Mouse (Mus musculus): Measurements from ENCODE around the gene Mettl25.

Gene Mettl25

DNA sequence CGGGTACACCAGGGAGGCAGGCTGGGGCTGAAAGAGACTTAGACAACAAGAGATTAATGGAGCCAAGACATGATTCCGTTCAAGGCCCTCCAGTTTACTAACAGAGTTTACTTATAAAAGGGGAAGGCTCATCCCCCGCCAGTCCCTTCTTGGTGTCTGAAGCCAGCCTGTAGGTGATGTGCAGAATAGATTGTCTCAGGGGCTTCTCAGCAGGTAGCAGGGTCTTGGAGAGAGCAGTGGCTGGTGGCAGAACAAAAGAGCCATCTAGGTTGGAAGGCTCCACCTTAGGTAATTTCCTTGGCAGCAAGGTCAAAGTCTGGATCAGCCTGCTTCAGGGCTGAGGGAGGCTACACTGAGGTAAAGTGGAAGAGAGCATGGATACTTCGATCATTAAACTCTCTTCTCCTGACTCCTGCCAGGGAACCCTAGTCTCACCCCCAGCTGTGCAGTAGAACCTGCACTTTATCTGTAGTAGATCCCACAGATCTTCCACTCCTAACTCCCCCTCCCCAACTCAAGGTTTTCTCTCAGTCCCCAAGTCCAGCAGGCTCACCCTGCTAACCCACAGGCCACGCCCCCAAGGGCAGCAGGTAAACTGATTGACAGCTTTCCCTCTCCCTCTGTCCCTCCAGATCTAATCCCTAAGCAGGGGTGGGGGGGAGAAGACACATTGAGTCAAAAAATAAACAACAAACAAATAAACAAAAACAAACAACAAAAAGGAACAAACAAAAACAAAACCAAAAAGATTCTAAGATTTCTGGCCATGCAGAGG, 87.2 kb downstream of the Mettl25 start:
- DNase-seq (ENCODE audit: low spot score in 2 of 2): no peak

DNA sequence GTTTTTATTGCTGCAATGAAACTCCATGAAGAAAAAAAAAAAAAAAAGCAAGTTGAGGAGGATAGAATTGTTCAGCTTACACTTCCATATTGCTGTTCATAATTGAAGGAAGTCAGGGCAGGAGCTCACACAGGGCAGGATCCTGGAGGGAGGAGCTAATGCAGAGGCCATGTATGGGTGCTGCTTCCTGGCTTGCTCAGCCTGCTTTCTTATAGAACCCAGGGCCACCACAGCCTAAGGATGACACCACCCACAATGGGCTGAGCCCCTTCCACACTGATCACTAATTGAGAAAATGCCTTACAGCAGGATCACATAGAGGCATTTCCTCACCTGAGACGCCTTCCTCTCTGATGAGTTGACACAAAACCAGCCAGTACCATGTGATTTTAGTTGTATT, 95.2 kb downstream of the Mettl25 start:
- no peak for DNase-seq (ENCODE audit: low spot score in 2 of 2)

DNA sequence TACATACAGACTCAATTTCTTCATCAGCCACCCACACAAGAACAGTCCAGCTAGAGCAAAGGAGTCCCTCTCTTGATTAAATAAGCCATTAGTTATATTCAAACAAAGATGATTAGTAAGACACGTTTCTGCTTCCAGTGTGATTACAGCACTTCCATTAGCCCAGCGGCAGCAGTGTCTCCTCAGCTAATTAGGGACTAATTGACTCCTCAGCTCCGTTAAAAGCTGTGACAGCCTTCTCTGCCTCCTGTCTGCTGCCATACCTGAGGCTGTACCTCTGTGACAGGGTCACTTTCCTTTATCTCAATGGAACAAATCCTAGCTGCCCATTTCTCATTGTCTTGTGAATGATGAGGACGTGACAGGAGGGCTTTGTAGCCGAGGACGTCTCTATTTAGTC, 99.4 kb downstream of the Mettl25 start:
- DNase-seq (ENCODE audit: low spot score in 2 of 2): no peak

DNA sequence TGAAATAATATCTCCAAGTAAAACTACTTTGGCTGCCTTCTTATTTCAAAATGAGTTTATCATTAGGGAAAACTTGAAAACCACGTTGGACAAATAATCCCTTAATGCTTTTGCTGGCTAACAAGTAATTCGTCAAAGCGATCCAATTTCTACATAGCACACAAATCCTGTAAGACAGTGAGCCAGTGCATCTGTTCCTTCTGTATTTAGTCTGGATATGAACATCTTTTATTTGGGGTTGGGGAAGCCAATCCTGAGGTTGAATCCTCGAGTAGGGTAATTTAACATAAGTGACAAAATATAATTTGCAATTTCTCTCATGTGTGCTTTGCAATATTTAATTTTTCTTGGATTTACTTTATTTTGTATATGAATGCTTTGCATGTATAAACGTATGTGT, 102.2 kb downstream of the Mettl25 start:
- DNase-seq (ENCODE audit: low spot score in 2 of 2): no peak

DNA sequence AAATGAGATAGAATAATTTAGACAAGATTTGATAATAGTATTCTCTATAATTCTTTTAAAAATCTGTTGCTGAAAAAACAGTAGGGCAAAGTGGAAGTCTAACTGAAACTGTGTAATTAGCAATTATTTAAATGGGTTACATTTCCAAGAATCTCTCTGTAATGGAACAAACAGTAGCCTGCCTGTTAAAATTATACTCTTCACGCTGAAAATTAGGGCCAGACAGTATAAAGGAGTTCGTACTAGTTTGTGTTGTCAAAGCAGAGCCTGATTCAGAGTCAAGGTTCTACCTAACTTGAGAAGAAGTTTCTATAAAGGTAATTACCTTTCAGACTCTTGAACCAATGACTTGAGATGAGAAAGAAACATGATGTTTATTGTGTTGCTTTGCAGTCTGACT, 113.4 kb downstream of the Mettl25 start:
- no peak for DNase-seq (ENCODE audit: low spot score in 2 of 2)

DNA sequence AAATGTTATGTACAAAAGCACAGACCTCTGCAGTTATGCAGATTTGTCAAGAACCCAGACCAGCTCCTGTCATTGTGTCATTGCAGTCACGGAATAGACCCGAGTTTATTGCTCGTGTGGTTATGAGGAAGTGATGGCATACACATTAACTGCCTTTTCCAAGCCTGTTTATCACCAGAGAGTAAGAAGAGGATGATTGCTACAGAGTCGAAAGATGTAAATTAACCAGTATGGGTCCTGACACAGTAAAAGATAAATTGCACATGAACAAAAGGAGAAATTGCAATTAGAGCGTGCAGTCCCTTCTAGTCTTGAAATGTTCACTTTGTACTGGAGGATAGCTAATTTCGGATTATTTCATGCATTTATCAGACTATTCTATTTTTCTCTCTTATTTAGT, 113.8 kb downstream of the Mettl25 start:
- no peak for DNase-seq (ENCODE audit: low spot score in 2 of 2)

DNA sequence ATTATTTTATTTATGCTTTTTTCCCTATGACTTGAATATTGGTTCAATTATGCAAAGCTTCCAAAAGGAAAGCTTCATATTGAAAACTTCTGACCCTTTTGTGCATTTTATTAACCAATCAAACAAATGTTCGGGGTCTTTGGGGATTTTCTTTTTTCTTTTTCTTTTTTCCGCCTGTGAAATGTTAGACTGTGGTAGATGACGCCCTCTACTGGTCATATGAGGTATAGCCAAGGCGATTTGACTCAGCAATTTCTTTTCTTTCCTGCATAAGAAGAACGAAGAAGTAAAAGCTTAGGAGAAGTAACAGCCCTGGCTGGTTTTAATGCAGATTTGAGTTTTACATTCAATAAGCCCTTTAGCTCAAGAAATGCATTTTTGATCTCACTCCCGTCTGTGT, 126.3 kb downstream of the Mettl25 start:
- peak; percentile 27 to 35 for DNase-seq (ENCODE audit: low spot score in 2 of 2)

DNA sequence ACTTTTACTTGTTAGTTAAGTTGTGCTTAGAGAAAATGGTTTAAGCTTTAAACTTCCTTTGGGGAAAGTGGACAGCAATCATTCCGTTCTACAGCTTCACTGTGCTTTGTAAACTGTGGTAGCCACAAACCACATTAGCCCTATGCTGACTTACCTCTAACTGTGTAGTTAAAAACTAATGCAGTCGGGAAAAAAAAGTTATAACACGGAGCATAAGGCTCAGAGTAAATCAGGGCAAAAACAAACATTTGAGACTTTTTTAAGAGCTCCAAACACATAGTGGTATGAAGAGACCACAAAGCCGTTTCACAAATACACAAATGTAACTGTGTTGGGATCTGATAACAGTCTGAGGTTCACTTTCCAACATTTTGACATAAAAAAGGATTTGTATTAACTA, 126.8 kb downstream of the Mettl25 start:
- no peak for DNase-seq (ENCODE audit: low spot score in 2 of 2)

DNA sequence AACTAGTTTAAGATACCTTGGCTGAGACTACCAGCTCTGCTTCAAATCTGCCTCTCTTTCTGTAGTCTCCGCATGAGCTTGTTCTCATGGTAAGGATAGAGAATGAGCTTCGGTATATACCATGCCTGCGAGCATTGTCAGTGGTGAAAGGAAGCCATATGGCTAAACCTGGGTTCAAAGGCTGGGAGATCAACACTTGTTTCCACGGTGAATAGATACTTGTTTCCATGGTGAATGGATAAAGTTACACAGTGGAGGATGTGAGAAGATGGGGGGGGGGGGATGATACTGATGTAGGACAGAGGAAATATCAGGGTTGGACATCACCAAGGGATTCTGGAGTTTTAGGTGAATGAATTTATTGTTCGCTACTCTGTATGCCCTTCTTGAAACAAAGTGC, 128.0 kb downstream of the Mettl25 start:
- DNase-seq (ENCODE audit: low spot score in 2 of 2): no peak
